Mouse (Mus musculus): Measurements from ENCODE around the gene Gm20388. TPM values are rescaled to one million over a fixed set of nuclear protein-coding genes. Genes with fewer than 3 reads are reported as not detected.

Gm20388 gene
- total and polyA plus RNA-seq, 2 experiments from 2014 or later: 17.3 TPM; not detected in 1

DNA sequence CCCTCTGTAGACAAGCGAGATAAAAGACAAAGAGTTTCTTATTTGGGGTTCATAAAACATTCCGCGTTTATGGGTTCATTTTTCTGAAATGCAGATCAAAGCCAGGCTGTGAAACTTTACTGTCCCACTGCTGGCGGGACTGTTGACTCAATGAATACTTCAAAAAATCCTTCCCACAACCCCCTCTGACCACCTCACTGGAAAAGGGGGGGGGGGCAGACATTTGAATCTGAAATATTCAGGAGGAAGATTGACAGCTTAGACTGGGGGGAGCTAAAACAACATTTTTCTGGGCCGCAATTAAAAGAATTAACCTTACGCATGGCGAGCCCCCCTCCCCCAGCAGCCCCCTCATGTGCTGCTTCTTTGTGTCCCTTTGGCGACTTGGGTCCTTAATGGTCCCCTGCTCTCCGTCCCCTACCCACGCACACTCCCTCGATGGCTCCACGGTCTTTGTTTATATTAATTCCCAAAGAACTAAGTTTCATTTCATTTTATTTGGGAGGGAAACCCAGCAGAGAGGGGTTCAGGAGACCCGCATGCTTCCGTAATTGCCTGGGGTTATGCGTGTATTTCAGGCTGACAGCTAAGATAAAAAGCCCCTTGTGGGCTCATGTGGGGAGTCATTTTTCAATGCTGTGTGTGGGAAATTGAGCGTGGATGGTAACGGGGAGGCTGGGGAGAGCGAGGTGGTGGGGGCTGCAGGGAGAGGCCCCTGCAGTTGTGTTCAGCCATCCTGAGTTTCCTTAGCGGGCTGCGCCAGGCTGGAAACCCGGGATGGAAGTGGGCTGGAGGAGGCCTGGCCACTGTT is 1270.0 kb downstream of the Gm20388 start:
- ATAC-seq (ENCODE audit: insufficient read depth, low read depth): no peak
- Histone ChIP-seq H3K27ac (ENCODE audit: low read depth) (peak overlapping the region; percentile 23; the same call in 1 of the 2 replicates), H3K4me3 (ENCODE audit: low read depth, low read length) (no peak overlapping the region), H3K4me1 (ENCODE audit: control insufficient read depth, insufficient read depth) (peaks cover 5% of the 10 kb centered on the region; the same call in 1 of the 2 replicates), H3K36me3 (replicated peaks; ENCODE audit: control insufficient read depth, insufficient read depth, low read length) (no peaks in the 10 kb centered on the region), H3K9ac (replicated peaks; ENCODE audit: low read depth, low read length) (no peak overlapping the region), H3K9me3 (replicated peaks; ENCODE audit: control insufficient read depth, low read length) (no peaks in the 10 kb centered on the region), H3K27me3 (ENCODE audit: control insufficient read depth, insufficient read depth, low read length) (no peaks in the 10 kb centered on the region), H3K4me2 (ENCODE audit: low read depth, low read length) (no peak overlapping the region)
- WGBS: 76% methylated on average over 21 of the region's 21 CpGs
- TF ChIP-seq CTCF (IDR thresholded peaks at IDR 0.05; ENCODE audit: low read depth) (no peak), EP300 (IDR thresholded peaks at IDR 0.05; ENCODE audit: low read depth) (no peak)
- DNase-seq (ENCODE audit: low spot score): no peak

GRCm38 (mm10) chr8:121181285-121181884 is 1270.7 kb downstream of the Gm20388 start:
- peaks cover 3% of the 10 kb centered on the region; the same call in 1 of the 2 replicates for H3K4me1 ChIP-seq (ENCODE audit: control insufficient read depth, insufficient read depth)
- H3K36me3 ChIP-seq (replicated peaks; ENCODE audit: control insufficient read depth, insufficient read depth, low read length): no peaks in the 10 kb centered on the region
- DNase-seq (ENCODE audit: low spot score): peak; percentile 28
- H3K27me3 ChIP-seq (ENCODE audit: control insufficient read depth, insufficient read depth, low read length): no peaks in the 10 kb centered on the region
- H3K9me3 ChIP-seq (replicated peaks; ENCODE audit: control insufficient read depth, low read length): no peaks in the 10 kb centered on the region
- no peak for TF ChIP-seq EP300 (IDR thresholded peaks at IDR 0.05; ENCODE audit: low read depth)
- TF ChIP-seq CTCF (IDR thresholded peaks at IDR 0.05; ENCODE audit: low read depth): no peak
- 60% methylated on average over 10 of the region's 10 CpGs for WGBS
- no peak overlapping the region for H3K9ac ChIP-seq (replicated peaks; ENCODE audit: low read depth, low read length)
- H3K27ac ChIP-seq (ENCODE audit: low read depth): peak overlapping the region; percentile 47
- H3K4me3 ChIP-seq (ENCODE audit: low read depth, low read length): no peak overlapping the region
- peak; percentile 51 for ATAC-seq (ENCODE audit: insufficient read depth, low read depth)
- H3K4me2 ChIP-seq (ENCODE audit: low read depth, low read length): no peak overlapping the region

- DNase-seq (ENCODE audit: low spot score): peak; percentile 52
- H3K27me3 ChIP-seq (ENCODE audit: control insufficient read depth, insufficient read depth, low read length): peaks cover 25% of the 10 kb centered on the region
Observed at GRCm38 (mm10) chr8:121187491-121188364, 1277.1 kb downstream of the Gm20388 start.

DNA sequence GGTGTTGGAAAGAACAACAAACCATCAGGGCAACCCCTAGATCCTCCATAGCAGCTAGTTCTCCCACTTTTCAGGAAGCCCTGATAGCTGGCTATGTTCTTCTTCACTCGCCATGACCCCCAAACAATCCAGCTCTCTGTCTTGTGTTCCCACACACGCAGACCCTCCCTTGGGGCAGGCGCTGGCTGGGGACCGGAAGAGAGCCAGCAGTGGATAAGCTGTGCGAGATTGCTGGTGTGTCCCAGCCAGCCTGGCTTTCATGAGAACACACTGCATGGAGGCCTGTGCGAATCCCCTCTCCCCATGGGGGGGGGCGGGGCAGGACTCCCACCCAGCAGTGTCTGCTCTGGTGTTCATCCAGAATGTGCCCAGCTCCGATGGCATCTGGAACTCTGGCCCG is 1278.4 kb downstream of the Gm20388 start:
- Histone ChIP-seq H3K27me3 (ENCODE audit: control insufficient read depth, insufficient read depth, low read length) (peaks cover 35% of the 10 kb centered on the region), H3K27ac (ENCODE audit: low read depth) (peak overlapping the region; percentile 43; the same call in 1 of the 2 replicates), H3K9ac (replicated peaks; ENCODE audit: low read depth, low read length) (no peak overlapping the region), H3K9me3 (replicated peaks; ENCODE audit: control insufficient read depth, low read length) (no peaks in the 10 kb centered on the region), H3K4me3 (ENCODE audit: low read depth, low read length) (no peak overlapping the region), H3K36me3 (replicated peaks; ENCODE audit: control insufficient read depth, insufficient read depth, low read length) (no peaks in the 10 kb centered on the region), H3K4me2 (ENCODE audit: low read depth, low read length) (no peak overlapping the region), H3K4me1 (ENCODE audit: control insufficient read depth, insufficient read depth) (0 out of 2 replicates have a peak, but pooled peaks cover 5% of the 10 kb centered on the region)
- DNase-seq (ENCODE audit: low spot score) (no peak), ATAC-seq (ENCODE audit: insufficient read depth, low read depth) (no peak)
- 30% methylated on average over 9 of the region's 9 CpGs for WGBS
- TF ChIP-seq EP300 (IDR thresholded peaks at IDR 0.05; ENCODE audit: low read depth): no peak
- no peak for TF ChIP-seq CTCF (IDR thresholded peaks at IDR 0.05; ENCODE audit: low read depth)

More at GRCm38 (mm10) chr8:121187491-121188364, 1277.1 kb downstream of the Gm20388 start:
- Histone ChIP-seq H3K9ac (replicated peaks; ENCODE audit: low read depth, low read length) (no peak overlapping the region), H3K4me2 (ENCODE audit: low read depth, low read length) (no peak overlapping the region), H3K36me3 (replicated peaks; ENCODE audit: control insufficient read depth, insufficient read depth, low read length) (no peaks in the 10 kb centered on the region), H3K4me3 (ENCODE audit: low read depth, low read length) (no peak overlapping the region), H3K9me3 (replicated peaks; ENCODE audit: control insufficient read depth, low read length) (no peaks in the 10 kb centered on the region), H3K27ac (ENCODE audit: low read depth) (peak overlapping the region; percentile 62), H3K4me1 (ENCODE audit: control insufficient read depth, insufficient read depth) (0 out of 2 replicates have a peak, but pooled peaks cover 5% of the 10 kb centered on the region)
- ATAC-seq (ENCODE audit: insufficient read depth, low read depth): peak; percentile 79
- TF ChIP-seq CTCF (IDR thresholded peaks at IDR 0.05; ENCODE audit: low read depth) (no peak), EP300 (IDR thresholded peaks at IDR 0.05; ENCODE audit: low read depth) (no peak)
- 48% methylated on average over 15 of the region's 15 CpGs for WGBS

- H3K4me1 ChIP-seq (ENCODE audit: control insufficient read depth, insufficient read depth): 0 out of 2 replicates have a peak, but pooled peaks cover 5% of the 10 kb centered on the region
- H3K27ac ChIP-seq (ENCODE audit: low read depth): no peak overlapping the region; the same call in 1 of the 2 replicates
- TF ChIP-seq EP300 (IDR thresholded peaks at IDR 0.05; ENCODE audit: low read depth) (no peak), CTCF (IDR thresholded peaks at IDR 0.05; ENCODE audit: low read depth) (no peak)
- DNase-seq (ENCODE audit: low spot score) (peak; percentile 55), ATAC-seq (ENCODE audit: insufficient read depth, low read depth) (no peak)
- no peak overlapping the region for H3K4me3 ChIP-seq (ENCODE audit: low read depth, low read length)
- H3K4me2 ChIP-seq (ENCODE audit: low read depth, low read length): no peak overlapping the region
- WGBS: 41% methylated on average over 8 of the region's 8 CpGs
- H3K27me3 ChIP-seq (ENCODE audit: control insufficient read depth, insufficient read depth, low read length): peaks cover 38% of the 10 kb centered on the region
- H3K9me3 ChIP-seq (replicated peaks; ENCODE audit: control insufficient read depth, low read length): no peaks in the 10 kb centered on the region
- H3K36me3 ChIP-seq (replicated peaks; ENCODE audit: control insufficient read depth, insufficient read depth, low read length): no peaks in the 10 kb centered on the region
- H3K9ac ChIP-seq (replicated peaks; ENCODE audit: low read depth, low read length): no peak overlapping the region
Observed at GRCm38 (mm10) chr8:121192451-121192850, 1281.8 kb downstream of the Gm20388 start.
